Mouse (Mus musculus) heart, adult 18-20 months (tissue): ENCODE data around the gene Ttc38. TPM values are rescaled to one million over a fixed set of nuclear protein-coding genes. Genes with fewer than 3 reads are reported as not detected.
A peak's percentile ranks its signal among the peaks of the same experiment; 100 is the strongest.

Experiments
- DNase-seq, 2 experiments: peaks; one replicate each; pipeline ENCODE4 v3.0.0; 2021 to 2022; ENCODE audit warnings: mixed read lengths in 1 of 2
- long read RNA-seq, 2 experiments: library from polyadenylated mRNA; stranded (forward); transcript quantifications; one replicate each; pipeline ENCODE4 v2.0.0; 2021
- total RNA-seq, 2 experiments: library from RNA; stranded (reverse); gene quantifications; 2 replicates each; pipeline ENCODE4 v1.2.3; 2021

The Ttc38 gene
- total RNA-seq = 10 to 100 TPM; 15.2 to 21.4 TPM
- long read RNA-seq, experiment 1, partial matches to known transcripts = 4 of 11 reads
- long read RNA-seq, experiment 1, other reads (novel, unspliced or antisense) = 3 of 11 reads
- long read RNA-seq, experiment 2, partial matches to known transcripts = 1 of 6 reads
- long read RNA-seq, experiment 2, other reads (novel, unspliced or antisense) = 3 of 6 reads

GRCm38 (mm10) chr15:85831954-85832590, at the start of gene Ttc38:
TSS of gene Ttc38 (plus strand) at chr15:85832306.
- DNase-seq = peak; percentile 91 to 92

- no peak for DNase-seq
Measured at GRCm38 (mm10) chr15:85783146-85783545, 49.0 kb upstream of the Ttc38 start.

- DNase-seq = no peak
Measured at GRCm38 (mm10) chr15:85784341-85784740, 47.8 kb upstream of the Ttc38 start.

- DNase-seq = no peak
Measured at GRCm38 (mm10) chr15:85786711-85787110, 45.4 kb upstream of the Ttc38 start.

GRCm38 (mm10) chr15:85787482-85787881, 44.6 kb upstream of the Ttc38 start:
- no peak for DNase-seq

GRCm38 (mm10) chr15:85788051-85788450, 44.1 kb upstream of the Ttc38 start:
- no peak for DNase-seq

- no peak for DNase-seq
Measured at GRCm38 (mm10) chr15:85788633-85789032, 43.5 kb upstream of the Ttc38 start.

- no peak for DNase-seq
Measured at GRCm38 (mm10) chr15:85791449-85791848, 40.7 kb upstream of the Ttc38 start.

- DNase-seq = peak; percentile 78 to 83
Measured at GRCm38 (mm10) chr15:85792819-85793218, 39.3 kb upstream of the Ttc38 start.

GRCm38 (mm10) chr15:85795516-85795915, 36.6 kb upstream of the Ttc38 start:
- no peak for DNase-seq

GRCm38 (mm10) chr15:85798676-85799075, 33.4 kb upstream of the Ttc38 start:
- peak; percentile 57 to 79 for DNase-seq

- DNase-seq = peak; percentile 65 to 71
Measured at GRCm38 (mm10) chr15:85802931-85803330, 29.2 kb upstream of the Ttc38 start.

- DNase-seq = no peak
Measured at GRCm38 (mm10) chr15:85806886-85807285, 25.2 kb upstream of the Ttc38 start.

GRCm38 (mm10) chr15:85807404-85807803, 24.7 kb upstream of the Ttc38 start:
- no peak for DNase-seq

- DNase-seq = no peak
Measured at GRCm38 (mm10) chr15:85808031-85808430, 24.1 kb upstream of the Ttc38 start.

GRCm38 (mm10) chr15:85808434-85808833, 23.7 kb upstream of the Ttc38 start:
- DNase-seq = no peak

GRCm38 (mm10) chr15:85809091-85809490, 23.0 kb upstream of the Ttc38 start:
- no peak for DNase-seq

GRCm38 (mm10) chr15:85810462-85810805, 21.7 kb upstream of the Ttc38 start:
- DNase-seq = peak in 1 of 2 experiments; percentile 77

GRCm38 (mm10) chr15:85810806-85811521, 21.1 kb upstream of the Ttc38 start:
- peak; percentile 91 to 93 for DNase-seq

- DNase-seq = peak; percentile 99 to 100
Measured at GRCm38 (mm10) chr15:85811535-85812277, 20.4 kb upstream of the Ttc38 start, which contains the start of gene Cdpf1. TSS of gene Cdpf1 (minus strand) at chr15:85811697.

GRCm38 (mm10) chr15:85813428-85813827, 18.7 kb upstream of the Ttc38 start:
- no peak for DNase-seq

- peak; percentile 35 to 60 for DNase-seq
Measured at GRCm38 (mm10) chr15:85821203-85822010, 10.7 kb upstream of the Ttc38 start, which contains the start of gene Pkdrej. TSS of gene Pkdrej (minus strand) at chr15:85821734.
